8 mouse cellular contexts compared by ENCODE assay signal in the genomic region with DNA sequence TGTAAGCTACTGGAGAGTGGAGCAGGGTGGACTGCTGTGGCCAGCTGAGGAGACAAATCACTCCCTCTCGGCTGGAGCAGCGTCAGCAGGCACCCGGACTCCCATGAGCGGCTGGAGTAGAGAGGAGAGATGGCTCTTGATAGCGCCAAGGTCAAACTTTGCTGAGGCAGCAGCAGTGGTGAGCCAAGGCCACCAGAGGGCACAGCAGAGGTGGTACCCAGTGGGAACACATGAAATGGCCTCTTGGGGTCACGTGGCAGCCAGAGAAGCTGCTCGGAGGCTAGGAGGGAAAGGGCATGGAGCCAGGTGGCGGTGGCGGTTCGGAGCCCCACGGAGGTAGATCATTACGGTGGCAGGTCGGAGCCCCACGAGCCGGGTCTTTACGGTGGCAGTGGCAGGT. TPM values are rescaled to one million over a fixed set of nuclear protein-coding genes. Genes with fewer than 3 reads are reported as not detected.
A peak's percentile ranks its signal among the peaks of the same experiment; 100 is the strongest.
DNase-seq lines count a peak whose midpoint lies in the region; ATAC-seq lines count a peak whose summit lies in the region.

No protein-coding gene starts in this region.

- no peak overlapping the region for H3K9ac ChIP-seq in hindbrain, embryonic 16.5 days (ENCODE audit: low read depth, low read length)

- ATAC-seq in hindbrain, embryonic 16.5 days, result no peak

- H3K27ac ChIP-seq in hindbrain, embryonic 16.5 days (ENCODE audit: low read depth, low read length), result no peak overlapping the region
- 0 out of 2 replicates have a peak overlapping the region, but pooled peaks have one; percentile 7 for H3K27ac ChIP-seq in macrophage

- H3K36me3 ChIP-seq in hindbrain, embryonic 16.5 days (ENCODE audit: control insufficient read depth, insufficient read depth, low read length), result no peaks in the 10 kb centered on the region
- H3K36me3 ChIP-seq in macrophage (ENCODE audit: inconsistent target), result no peaks in the 10 kb centered on the region

- H3K27me3 ChIP-seq in hindbrain, embryonic 16.5 days (replicated peaks; ENCODE audit: control insufficient read depth, insufficient read depth, low read length), result no peaks in the 10 kb centered on the region

- 16% methylated on average over 16 of the region's 16 CpGs for WGBS in hindbrain, embryonic 16.5 days
- WGBS in macrophage (ENCODE audit: missing documents), result 5% methylated on average over 16 of the region's 16 CpGs

- H3K4me1 ChIP-seq in hindbrain, embryonic 16.5 days (ENCODE audit: control insufficient read depth, insufficient read depth, low read depth, low read length), result peaks cover 2% of the 10 kb centered on the region; the same call in 1 of the 2 replicates

- H3K9me3 ChIP-seq in hindbrain, embryonic 16.5 days (ENCODE audit: control insufficient read depth, low read length), result no peaks in the 10 kb centered on the region

- no peaks in the 10 kb centered on the region for H3K79me2 ChIP-seq in macrophage (ENCODE audit: inconsistent target)

- no peak overlapping the region for H3K4me3 ChIP-seq in hindbrain, embryonic 16.5 days (ENCODE audit: low read length)
- peak overlapping the region; percentile 7; the same call in 1 of the 2 replicates for H3K4me3 ChIP-seq in macrophage (ENCODE audit: inconsistent target)

- peak; percentile 54 for DNase-seq in WW6 (ENCODE audit: low read depth, low spot score)
- peak; percentile 64 to 83 for DNase-seq in cerebellum, postnatal 4 days (ENCODE audit: low spot score in 2 of 2)
- DNase-seq in gastrocnemius, adult 18-20 months (ENCODE audit: low spot score), result peak; percentile 92
- peak; percentile 68 to 74 for DNase-seq in left cerebral cortex, adult 18-20 months (ENCODE audit: low spot score in 2 of 2)
- peak; percentile 79 for DNase-seq in right cerebral cortex, adult 18-20 months
- peak; percentile 53 for DNase-seq in urinary bladder, adult 2 months (ENCODE audit: low spot score)

- peak overlapping the region; percentile 44 for H3K4me2 ChIP-seq in hindbrain, embryonic 16.5 days (ENCODE audit: low read length)

RNA-seq across cellular contexts. Expression of a gene that starts 12.8 kb away (rescaled TPM):
- under 1 TPM; 0.50 to 0.57 TPM for total RNA-seq in gastrocnemius, adult 18-20 months (2021)
- 12.7 TPM in 2 replicates for polyA plus RNA-seq in hindbrain, embryonic 16.5 days (2015; fragmentation: Nextera tagmentation; extraction: Ambion mirVana)
- total RNA-seq in left cerebral cortex, adult 18-20 months (2021), result 10 to 100 TPM; 12.2 to 16.9 TPM
- 10 to 100 TPM in 2 of 26 experiments, 1 to 10 TPM in 18, under 1 TPM in 5, not detected in 1; 0.26 to 14.2 (median 2.8) TPM for total RNA-seq in macrophage (2018; cell fraction: chromatin; rRNA removed)
- total RNA-seq in macrophage (2018; cell fraction: cytosol; rRNA removed), result 10 to 100 TPM in 2 of 26 experiments, 1 to 10 TPM in 24; 1.3 to 11.4 (median 2.9) TPM
- 10 to 100 TPM in 4 of 26 experiments, 1 to 10 TPM in 21, under 1 TPM in 1; 0.92 to 13.0 (median 3.2) TPM for total RNA-seq in macrophage (2018; cell fraction: nucleus; rRNA removed)
- polyA plus RNA-seq in macrophage (2018), result 3.7 to 6.9 TPM (median 6.5 TPM) in 3 replicates
- 1.8 and 1.9 TPM in 2 replicates for polyA plus RNA-seq in urinary bladder, adult 2 months (2012; rRNA removed)
